Mouse (Mus musculus) heart, postnatal 10 days (tissue): ENCODE data around the gene Gm20388. TPM values are rescaled to one million over a fixed set of nuclear protein-coding genes. Genes with fewer than 3 reads are reported as not detected.

Experiments used
- DNase-seq, 2 experiments: peaks; one replicate each; pipeline ENCODE4 v3.0.0; 2021
- intact Hi-C: fragments of 180-260 bp; cut with DNase I; formaldehyde crosslinking; loops from one replicate; pipeline ENCODE4 v1.15.1; 2025
- total RNA-seq, 2 experiments: library from RNA; stranded (reverse); gene quantifications; 2 replicates each; pipeline ENCODE4 v1.2.3; 2021

Gene Gm20388
- total RNA-seq, 2 experiments from 2014 or later, result 2.0 to 2.2 TPM

GRCm38 (mm10) chr8:121033299-121034013 is 1122.8 kb downstream of the Gm20388 start:
- DNase-seq, result no peak
- intact Hi-C loops, result no loop called here

- no peak for DNase-seq
- intact Hi-C loops, result no loop called here
These were observed 1125.0 kb downstream of the Gm20388 start for GRCm38 (mm10) chr8:121035611-121036010.

- intact Hi-C loops, result no loop called here
- no peak for DNase-seq
These were observed 1133.2 kb downstream of the Gm20388 start for GRCm38 (mm10) chr8:121043719-121044440.

- intact Hi-C loops, result no loop called here
- DNase-seq, result no peak
These were observed 1136.8 kb downstream of the Gm20388 start for GRCm38 (mm10) chr8:121047441-121047840.

- DNase-seq, result no peak
- intact Hi-C loops, result no loop called here
These were observed 1147.4 kb downstream of the Gm20388 start for GRCm38 (mm10) chr8:121058081-121058480.

- intact Hi-C loops, result no loop called here
- no peak for DNase-seq
These were observed 1148.5 kb downstream of the Gm20388 start for GRCm38 (mm10) chr8:121059098-121059497.

- intact Hi-C loops, result no loop called here
- no peak for DNase-seq
These were observed 1151.9 kb downstream of the Gm20388 start for GRCm38 (mm10) chr8:121062521-121062920.

- intact Hi-C loops, result no loop called here
- no peak for DNase-seq
These were observed 1153.0 kb downstream of the Gm20388 start for GRCm38 (mm10) chr8:121063649-121064048.

- intact Hi-C loops, result no loop called here
These were observed 1160.8 kb downstream of the Gm20388 start for GRCm38 (mm10) chr8:121071454-121071853.

GRCm38 (mm10) chr8:121072406-121073130 is 1161.9 kb downstream of the Gm20388 start:
- DNase-seq, result no peak
- intact Hi-C loops, result no loop called here

More at GRCm38 (mm10) chr8:121071454-121071853, 1160.8 kb downstream of the Gm20388 start:
- no peak for DNase-seq

- intact Hi-C loops, result no loop called here
- DNase-seq, result no peak
These were observed 1162.8 kb downstream of the Gm20388 start for GRCm38 (mm10) chr8:121073174-121074107.

- no peak for DNase-seq
- intact Hi-C loops, result no loop called here
These were observed 1163.6 kb downstream of the Gm20388 start for GRCm38 (mm10) chr8:121074108-121074847.

GRCm38 (mm10) chr8:121074848-121075145 is 1164.2 kb downstream of the Gm20388 start:
- intact Hi-C loops, result no loop called here
- no peak for DNase-seq

- intact Hi-C loops, result no loop called here
- no peak for DNase-seq
These were observed 1165.3 kb downstream of the Gm20388 start for GRCm38 (mm10) chr8:121075936-121076335.

- intact Hi-C loops, result no loop called here
These were observed 1165.9 kb downstream of the Gm20388 start for GRCm38 (mm10) chr8:121076555-121076954.

GRCm38 (mm10) chr8:121078721-121079120 is 1168.1 kb downstream of the Gm20388 start:
- no peak for DNase-seq
- intact Hi-C loops, result no loop called here

More at GRCm38 (mm10) chr8:121076555-121076954, 1165.9 kb downstream of the Gm20388 start:
- DNase-seq, result no peak

GRCm38 (mm10) chr8:121079201-121079600 is 1168.6 kb downstream of the Gm20388 start:
- intact Hi-C loops, result no loop called here

GRCm38 (mm10) chr8:121079944-121080343 is 1169.3 kb downstream of the Gm20388 start:
- intact Hi-C loops, result no loop called here
- DNase-seq, result no peak

More at GRCm38 (mm10) chr8:121079201-121079600, 1168.6 kb downstream of the Gm20388 start:
- no peak for DNase-seq

GRCm38 (mm10) chr8:121080361-121081090 is 1169.9 kb downstream of the Gm20388 start:
- intact Hi-C loops, result no loop called here
- no peak for DNase-seq
